Mouse (Mus musculus) midbrain, embryonic 16.5 days (tissue): ENCODE data around the gene B3gnt7. TPM values are rescaled to one million over a fixed set of nuclear protein-coding genes. Genes with fewer than 3 reads are reported as not detected.

Source experiments
- ATAC-seq: fragments of 200-750 bp; cut with Nextera tagmentation; 2 replicates; pipeline ENCODE4 v1.8.0; 2017; ENCODE audit warnings: moderate TSS enrichment
- H3K27ac ChIP-seq: fragments of 300-500 bp; sonication (generic); 2 replicates; pipeline ENCODE4 v1.5.1; 2014; ENCODE audit warnings: mild to moderate bottlenecking, low read length, mixed read lengths
- H3K27me3 ChIP-seq: fragments of 300-500 bp; sonication (generic); 2 replicates; pipeline ENCODE4 v1.6.1; 2014; ENCODE audit warnings: low read depth, low read length, mixed read lengths; ENCODE audit not compliant: control insufficient read depth, insufficient read depth
- H3K36me3 ChIP-seq: fragments of 300-500 bp; sonication (generic); 2 replicates; pipeline ENCODE4 v1.6.1; 2014; ENCODE audit warnings: mild to moderate bottlenecking, low read length, moderate library complexity, mixed read lengths; ENCODE audit not compliant: control insufficient read depth, insufficient read depth
- H3K4me1 ChIP-seq: fragments of 300-500 bp; sonication (generic); 2 replicates; pipeline ENCODE4 v1.6.1; 2014; ENCODE audit warnings: mild to moderate bottlenecking, low read length, mixed read lengths; ENCODE audit not compliant: control insufficient read depth, insufficient read depth
- H3K4me2 ChIP-seq: fragments of 300-500 bp; sonication (generic); 2 replicates; pipeline ENCODE4 v1.6.1; 2014; ENCODE audit warnings: mild to moderate bottlenecking, low read length, mixed read lengths
- H3K4me3 ChIP-seq: fragments of 300-500 bp; sonication (generic); 2 replicates; pipeline ENCODE4 v1.5.1; 2014; ENCODE audit warnings: low read depth, mild to moderate bottlenecking, low read length, moderate library complexity, mixed read lengths
- H3K9ac ChIP-seq: fragments of 300-500 bp; sonication (generic); 2 replicates; pipeline ENCODE4 v1.6.1; 2014; ENCODE audit warnings: low read depth, low read length, mixed read lengths
- H3K9me3 ChIP-seq: fragments of 300-500 bp; sonication (generic); replicated peaks from 2 replicates; pipeline ENCODE4 v1.6.1; 2014; ENCODE audit warnings: mild to moderate bottlenecking, low read length, mixed read lengths; ENCODE audit not compliant: control insufficient read depth, poor library complexity, severe bottlenecking
- WGBS: fragments of 180-500 bp; shearing (Covaris S2); extraction: QIAGEN DNeasy Blood & Tissue Kit; methylation state at CpG from one replicate; pipeline ENCODE4 v1.1.7; 2014; 5-methylcytosine and 5-hydroxymethylcytosine counted together
- polyA plus RNA-seq: library from polyadenylated mRNA; unstranded; fragments of >200 nt; fragmentation: Nextera tagmentation; extraction: Ambion mirVana; gene quantifications from 2 replicates; pipeline ENCODE4 v1.2.1, GENCODE M21; 2015

The B3gnt7 gene
- polyA plus RNA-seq, 1 experiment from 2014 or later, result 10.8 TPM

DNA sequence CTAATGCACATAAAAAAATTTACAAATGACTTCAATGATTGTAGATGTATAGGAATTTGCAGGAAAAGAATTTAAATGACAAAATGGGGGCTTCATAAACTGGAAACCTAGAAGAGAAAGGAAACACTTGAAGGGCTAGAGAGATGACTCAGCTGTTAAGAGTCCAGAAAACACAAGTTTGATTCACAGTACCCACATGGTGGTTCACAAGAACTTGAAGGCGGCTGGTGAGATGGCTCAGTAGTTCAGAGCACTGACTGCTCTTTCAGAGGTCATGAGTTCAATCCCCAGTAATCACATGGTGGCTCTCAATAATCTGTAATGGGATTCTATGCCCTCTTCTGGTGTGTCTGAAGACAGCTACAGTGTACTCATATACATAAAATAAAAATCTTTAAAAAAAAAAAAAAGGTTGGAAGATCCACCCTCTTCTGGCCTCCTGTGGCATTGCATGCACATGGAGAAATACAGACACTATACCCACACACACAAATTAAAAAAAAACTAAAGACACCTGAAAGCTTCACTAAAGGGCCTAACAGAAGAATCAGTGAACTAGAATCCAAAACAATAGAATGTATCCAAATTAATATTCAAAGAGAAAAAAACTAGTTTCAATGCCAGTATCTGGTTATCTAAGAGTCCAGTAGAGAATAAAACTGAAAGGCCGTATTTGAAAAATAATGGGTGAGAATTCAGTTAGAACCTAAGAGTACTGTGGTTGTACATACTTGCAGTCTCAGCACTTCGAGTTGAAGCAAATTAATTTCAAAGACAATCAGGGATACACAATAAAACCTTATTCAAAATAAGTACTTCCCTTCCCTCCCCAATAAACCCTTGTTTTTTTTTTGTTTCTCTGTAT lies 44.5 kb downstream of the B3gnt7 start:
- H3K4me1 ChIP-seq, result no peaks in the 10 kb centered on the region
- H3K9me3 ChIP-seq, result no peaks in the 10 kb centered on the region
- no peak overlapping the region for H3K27ac ChIP-seq
- no peak overlapping the region for H3K4me3 ChIP-seq
- H3K36me3 ChIP-seq, result peaks cover 27% of the 10 kb centered on the region
- WGBS, result 89% methylated on average over 3 of the region's 3 CpGs
- H3K4me2 ChIP-seq, result no peak overlapping the region
- no peak for ATAC-seq
- H3K9ac ChIP-seq, result no peak overlapping the region
- H3K27me3 ChIP-seq, result no peaks in the 10 kb centered on the region

DNA sequence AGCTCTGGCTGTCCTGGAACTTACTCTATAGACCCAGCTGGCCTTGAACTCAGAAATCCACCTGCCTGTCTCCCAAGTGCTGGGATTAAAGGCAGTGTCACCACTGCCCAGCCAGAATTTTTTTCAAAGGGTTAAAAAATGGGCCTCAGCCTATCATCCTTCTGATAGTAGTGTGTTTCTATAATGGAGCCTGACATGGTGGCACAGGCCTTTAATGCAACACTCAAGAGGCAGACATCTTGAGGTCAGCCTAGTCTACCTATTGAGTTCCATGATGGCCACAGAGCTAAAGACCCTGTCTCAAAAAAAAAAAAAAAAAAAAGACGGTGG lies 45.0 kb downstream of the B3gnt7 start:
- peaks cover 27% of the 10 kb centered on the region for H3K36me3 ChIP-seq

DNA sequence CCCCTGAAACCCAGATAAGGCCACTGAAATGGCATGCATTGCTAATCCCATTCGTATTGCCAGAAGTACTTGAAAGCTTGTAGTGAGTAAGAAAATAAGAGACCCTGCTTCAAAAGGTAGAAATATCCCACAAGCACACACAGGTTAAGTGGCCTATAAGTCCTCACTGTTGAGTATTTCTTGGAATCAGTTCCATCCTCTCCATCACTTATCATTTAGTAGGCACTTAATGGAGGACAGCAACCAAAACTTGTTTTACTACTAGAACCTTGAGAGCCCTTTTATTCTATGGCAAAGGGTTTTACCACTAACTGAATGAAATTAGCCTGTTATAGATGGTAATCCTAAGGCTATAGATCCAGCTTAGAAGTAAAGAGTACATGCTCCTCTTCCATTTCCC lies 45.5 kb downstream of the B3gnt7 start:
- Histone ChIP-seq H3K27me3 (no peaks in the 10 kb centered on the region), H3K4me1 (no peaks in the 10 kb centered on the region), H3K4me3 (no peak overlapping the region), H3K27ac (no peak overlapping the region), H3K36me3 (peaks cover 28% of the 10 kb centered on the region), H3K4me2 (no peak overlapping the region), H3K9ac (no peak overlapping the region), H3K9me3 (no peaks in the 10 kb centered on the region)
- WGBS, result 50% methylated on average over 1 of the region's 1 CpGs
- ATAC-seq, result no peak

More for the DNA sequence above, 45.0 kb downstream of the B3gnt7 start:
- no peak overlapping the region for H3K4me2 ChIP-seq
- H3K4me1 ChIP-seq, result no peaks in the 10 kb centered on the region
- 44% methylated on average over 1 of the region's 1 CpGs for WGBS
- H3K9me3 ChIP-seq, result no peaks in the 10 kb centered on the region
- H3K9ac ChIP-seq, result no peak overlapping the region
- no peak for ATAC-seq
- no peaks in the 10 kb centered on the region for H3K27me3 ChIP-seq
- no peak overlapping the region for H3K27ac ChIP-seq
- no peak overlapping the region for H3K4me3 ChIP-seq

DNA sequence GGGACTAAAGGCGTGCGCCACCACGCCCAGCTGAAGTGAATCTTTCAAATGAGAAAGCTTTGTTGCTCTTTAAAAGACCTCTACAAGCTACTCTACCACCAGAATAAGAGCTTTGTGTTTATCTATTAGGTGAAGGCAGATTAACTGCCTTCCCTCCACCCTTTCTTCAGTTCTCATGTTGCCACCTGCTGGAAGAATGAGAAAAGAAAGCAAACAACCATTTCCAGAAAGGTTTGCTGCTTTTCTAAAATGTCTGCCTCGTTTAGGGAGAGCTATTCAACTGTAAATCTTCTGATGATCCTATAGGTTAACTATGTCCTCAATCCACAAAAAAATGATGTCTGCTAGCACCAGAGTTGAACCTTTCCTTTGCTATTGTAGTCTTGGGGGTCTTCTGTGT lies 46.2 kb downstream of the B3gnt7 start:
- 73% methylated on average over 4 of the region's 4 CpGs for WGBS
- H3K36me3 ChIP-seq, result peaks cover 34% of the 10 kb centered on the region
- H3K9me3 ChIP-seq, result no peaks in the 10 kb centered on the region

DNA sequence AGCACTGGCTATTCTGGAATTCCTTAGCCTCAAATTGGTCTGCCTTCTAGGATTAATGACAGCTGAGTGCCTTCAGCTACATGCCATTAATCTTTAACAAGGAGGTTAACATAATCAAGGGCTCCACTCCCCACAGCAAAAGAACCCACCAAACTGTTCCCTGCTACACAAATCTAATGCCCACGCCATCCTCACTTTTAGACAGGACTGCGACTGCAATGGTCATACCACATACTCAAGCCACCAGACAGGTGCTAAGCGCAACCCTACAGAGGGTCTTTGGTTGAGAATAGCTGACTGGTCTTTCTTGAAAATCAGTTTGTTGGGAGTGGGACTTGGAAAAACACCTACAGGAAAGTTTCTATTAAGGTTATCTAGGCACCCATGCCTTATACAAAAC lies 46.6 kb downstream of the B3gnt7 start:
- WGBS, result 94% methylated on average over 3 of the region's 3 CpGs
- Histone ChIP-seq H3K4me3 (no peak overlapping the region), H3K27me3 (no peaks in the 10 kb centered on the region), H3K9me3 (no peaks in the 10 kb centered on the region), H3K4me2 (no peak overlapping the region), H3K4me1 (no peaks in the 10 kb centered on the region), H3K27ac (no peak overlapping the region), H3K9ac (no peak overlapping the region), H3K36me3 (peaks cover 38% of the 10 kb centered on the region)
- ATAC-seq, result no peak

More for the DNA sequence above, 46.2 kb downstream of the B3gnt7 start:
- Histone ChIP-seq H3K4me2 (no peak overlapping the region), H3K9ac (no peak overlapping the region), H3K4me3 (no peak overlapping the region), H3K27ac (no peak overlapping the region), H3K27me3 (no peaks in the 10 kb centered on the region), H3K4me1 (no peaks in the 10 kb centered on the region)
- no peak for ATAC-seq

DNA sequence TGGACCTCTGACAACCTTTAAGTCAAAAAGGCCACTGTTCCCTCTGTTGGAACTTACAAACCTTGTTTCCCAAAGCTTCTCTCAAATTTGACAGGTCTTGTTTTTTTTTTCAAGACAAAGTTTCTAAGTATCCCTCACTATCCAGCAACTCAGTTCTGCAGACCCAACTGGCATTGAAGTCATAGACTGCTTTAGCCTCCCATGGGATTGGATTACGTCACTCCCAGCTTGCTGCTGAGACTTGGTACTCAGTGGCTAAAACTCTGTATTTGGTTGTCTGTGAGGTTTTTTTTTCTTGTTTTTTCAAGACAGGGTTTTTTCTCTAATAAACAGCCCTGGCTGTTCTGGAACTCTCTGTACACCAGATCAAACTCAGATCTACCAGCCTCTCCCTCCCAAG lies 47.1 kb downstream of the B3gnt7 start:
- Histone ChIP-seq H3K4me1 (no peaks in the 10 kb centered on the region), H3K27me3 (no peaks in the 10 kb centered on the region), H3K9ac (no peak overlapping the region), H3K27ac (no peak overlapping the region), H3K9me3 (no peaks in the 10 kb centered on the region), H3K4me3 (no peak overlapping the region), H3K36me3 (peaks cover 40% of the 10 kb centered on the region), H3K4me2 (no peak overlapping the region)
- ATAC-seq, result no peak
- 82% methylated on average over 1 of the region's 1 CpGs for WGBS

DNA sequence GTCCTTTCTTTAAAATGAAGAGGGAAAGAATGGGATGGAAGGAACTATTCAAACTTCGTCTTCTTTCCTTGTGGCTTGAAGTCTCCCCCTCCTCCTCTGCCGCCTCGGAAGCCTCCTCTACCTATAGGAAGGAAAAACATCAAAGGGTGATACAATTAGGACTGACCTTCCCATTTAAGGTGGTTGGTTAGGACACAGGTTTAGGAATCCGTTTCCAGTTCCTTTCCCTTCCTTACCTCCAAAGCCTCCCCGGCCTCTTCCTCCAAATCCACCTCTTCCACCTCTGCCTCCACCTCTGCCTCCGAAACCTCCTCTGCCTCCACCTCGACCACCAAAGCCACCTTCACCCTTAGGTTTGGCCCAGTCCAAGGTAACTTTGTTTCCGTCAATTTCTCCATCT lies 47.9 kb downstream of the B3gnt7 start:
- Histone ChIP-seq H3K9ac (no peak overlapping the region), H3K4me2 (no peak overlapping the region), H3K27ac (no peak overlapping the region), H3K9me3 (no peaks in the 10 kb centered on the region), H3K27me3 (no peaks in the 10 kb centered on the region), H3K4me3 (no peak overlapping the region), H3K36me3 (peaks cover 40% of the 10 kb centered on the region), H3K4me1 (no peaks in the 10 kb centered on the region)
- ATAC-seq, result no peak
- 92% methylated on average over 8 of the region's 8 CpGs for WGBS

DNA sequence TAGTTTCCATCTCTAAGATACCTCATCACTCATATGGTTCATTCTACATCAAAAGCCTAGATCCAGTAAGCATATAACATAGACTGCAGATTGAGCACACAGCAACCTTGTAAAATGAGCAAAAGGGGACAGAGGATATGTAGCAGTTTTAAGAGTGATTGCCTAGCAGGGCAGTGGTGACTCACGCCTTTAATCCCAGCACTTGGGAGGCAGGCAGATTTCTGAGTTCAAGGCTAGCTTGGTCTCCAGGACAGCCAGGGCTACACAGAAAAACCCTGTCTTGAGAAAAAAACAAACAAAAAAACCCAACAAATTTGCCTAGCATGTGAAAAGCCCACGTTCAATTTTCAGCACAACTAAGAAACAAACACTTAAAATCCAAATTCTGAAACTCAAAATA lies 51.6 kb downstream of the B3gnt7 start:
- Histone ChIP-seq H3K27me3 (no peaks in the 10 kb centered on the region), H3K27ac (no peak overlapping the region), H3K4me3 (no peak overlapping the region), H3K9ac (no peak overlapping the region), H3K4me2 (no peak overlapping the region), H3K9me3 (no peaks in the 10 kb centered on the region), H3K36me3 (peaks cover 51% of the 10 kb centered on the region), H3K4me1 (peaks cover 9% of the 10 kb centered on the region)
- 85% methylated on average over 2 of the region's 2 CpGs for WGBS
- no peak for ATAC-seq
